Mouse (Mus musculus) ES-CJ7 (cell line): ENCODE results near the gene Lmbr1.
"Not testable (repeated sequence)": the region's sequence is repeated elsewhere in the genome, so short reads cannot be mapped to it uniquely, and the experiment has no call there.

Source experiments
- DNase-seq: peaks from one replicate; pipeline ENCODE4 v3.0.0; 2011; ENCODE audit warnings: low read depth, low spot score

The Lmbr1 gene

DNA sequence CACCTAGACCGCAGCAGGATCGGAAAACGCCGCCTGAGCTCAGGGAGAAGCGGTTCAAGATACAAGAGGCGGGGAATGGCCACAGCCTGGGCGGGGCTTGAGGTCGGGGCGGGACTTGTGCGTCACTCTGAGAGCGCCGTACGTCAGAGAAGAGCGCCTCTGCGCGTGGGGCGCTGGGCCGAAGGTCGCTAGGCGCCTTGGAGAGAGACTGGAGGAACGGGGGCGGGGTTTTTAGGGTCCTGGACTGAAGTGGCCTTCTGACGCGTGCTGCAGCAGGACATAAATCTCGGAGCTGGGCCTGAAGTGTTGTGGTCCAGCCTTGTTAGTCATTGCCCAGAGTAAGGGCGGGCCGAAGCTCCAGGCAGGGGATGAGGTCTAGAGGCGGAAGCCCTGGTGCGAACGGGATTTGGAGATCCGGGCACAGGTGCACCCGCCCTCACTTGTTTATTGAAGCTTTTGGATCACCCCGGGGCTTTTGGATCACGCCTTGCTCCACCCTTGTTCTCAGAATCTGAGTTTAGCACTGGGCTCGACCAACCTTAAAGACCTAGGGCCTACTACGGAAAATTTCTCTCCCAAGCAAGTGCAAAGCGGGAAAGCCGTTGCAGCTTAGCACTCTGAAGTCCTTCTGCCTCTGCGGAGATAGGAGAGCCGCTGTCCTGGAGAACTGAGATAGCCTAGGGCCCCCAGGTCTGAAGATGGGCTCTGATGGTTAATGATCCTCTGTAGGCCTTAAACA lies at the start of gene Lmbr1:
Gene Lmbr1 (minus strand): TSS at position 93 of the 739 bp plus-strand sequence.
- DNase-seq = peak; percentile 95

GRCm38 (mm10) chr5:29423330-29423729 lies 45.1 kb upstream of the Lmbr1 start:
- not testable (repeated sequence) for DNase-seq

DNA sequence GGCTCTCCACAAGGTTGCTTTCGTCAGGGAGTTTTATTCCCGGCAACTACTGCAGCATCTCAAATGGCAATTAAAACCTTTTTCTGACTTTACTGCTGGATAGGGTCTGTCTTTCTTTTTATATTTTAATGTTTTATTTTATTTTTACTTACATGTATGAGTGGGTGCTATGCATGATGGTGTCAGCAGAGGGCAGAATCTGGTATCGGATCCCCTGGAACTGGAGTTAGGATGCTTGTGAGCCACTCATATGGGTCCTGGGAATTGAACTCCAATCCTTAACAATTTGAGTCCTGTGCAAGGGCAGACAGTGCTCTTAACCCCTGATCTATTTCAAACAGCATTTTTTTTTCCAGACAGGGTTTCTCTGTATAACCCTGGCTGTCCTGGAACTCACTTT lies 34.9 kb upstream of the Lmbr1 start:
- peak; percentile 38 for DNase-seq

DNA sequence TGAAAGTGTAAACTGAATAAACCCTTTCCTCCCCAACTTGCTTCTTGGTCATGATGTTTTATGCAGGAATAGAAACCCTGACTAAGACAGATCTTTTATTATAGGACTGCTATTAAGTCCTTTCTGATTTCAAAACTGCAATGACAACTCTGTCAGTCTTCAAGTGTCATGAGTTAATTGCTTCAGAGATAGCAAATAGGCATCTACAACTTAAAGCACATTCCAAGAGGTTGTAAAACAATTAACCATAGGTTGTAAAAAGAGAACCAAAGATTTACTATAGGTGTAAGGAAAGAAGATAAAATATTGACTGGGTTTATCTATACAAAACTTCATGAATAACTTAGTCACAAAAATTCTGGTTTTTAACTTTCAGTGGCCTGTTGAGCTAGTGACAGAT lies 32.7 kb upstream of the Lmbr1 start:
- DNase-seq = no peak

- DNase-seq = no peak
These were observed 20.2 kb upstream of the Lmbr1 start for GRCm38 (mm10) chr5:29398427-29398826.

DNA sequence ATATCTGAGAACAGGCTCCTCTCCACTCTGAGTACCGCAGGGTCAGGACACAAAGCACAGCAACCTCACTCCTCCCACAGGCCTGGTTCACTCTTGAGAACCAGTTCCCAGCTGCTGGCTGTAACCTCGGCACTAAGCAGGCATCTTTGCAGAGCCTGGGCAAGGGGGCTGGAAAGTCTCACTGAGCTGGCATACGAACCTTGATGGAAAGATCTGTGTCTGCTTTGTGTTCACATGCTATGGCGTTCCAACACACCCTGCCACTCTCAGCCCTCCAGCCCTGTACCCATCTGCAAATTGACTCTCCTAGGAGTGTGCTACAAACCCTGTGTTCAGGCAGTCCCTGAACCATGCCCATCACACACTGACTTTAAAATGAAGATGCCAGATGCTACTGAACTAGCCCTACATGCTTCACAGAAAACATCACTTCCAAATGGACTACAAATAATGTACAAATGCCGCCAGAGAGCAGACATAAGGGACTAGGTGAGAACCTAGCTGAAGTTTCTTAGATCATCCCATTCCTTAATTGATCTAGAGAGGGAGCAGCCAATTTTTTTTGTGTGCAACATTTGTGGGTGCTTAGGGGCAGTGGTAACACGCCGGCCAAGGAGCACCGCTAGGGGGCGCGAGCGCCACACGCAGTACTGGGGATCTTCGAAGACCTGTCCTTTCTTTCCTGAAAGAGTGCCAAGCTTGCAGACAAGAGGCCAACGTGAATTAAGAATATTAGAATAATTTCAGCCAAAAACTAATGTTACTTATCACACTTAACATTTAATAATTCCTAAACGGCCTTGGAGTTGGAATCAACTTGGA lies 11.0 kb upstream of the Lmbr1 start:
- peak; percentile 68 for DNase-seq

- no peak for DNase-seq
These were observed 10.2 kb upstream of the Lmbr1 start for GRCm38 (mm10) chr5:29388181-29388943.

DNA sequence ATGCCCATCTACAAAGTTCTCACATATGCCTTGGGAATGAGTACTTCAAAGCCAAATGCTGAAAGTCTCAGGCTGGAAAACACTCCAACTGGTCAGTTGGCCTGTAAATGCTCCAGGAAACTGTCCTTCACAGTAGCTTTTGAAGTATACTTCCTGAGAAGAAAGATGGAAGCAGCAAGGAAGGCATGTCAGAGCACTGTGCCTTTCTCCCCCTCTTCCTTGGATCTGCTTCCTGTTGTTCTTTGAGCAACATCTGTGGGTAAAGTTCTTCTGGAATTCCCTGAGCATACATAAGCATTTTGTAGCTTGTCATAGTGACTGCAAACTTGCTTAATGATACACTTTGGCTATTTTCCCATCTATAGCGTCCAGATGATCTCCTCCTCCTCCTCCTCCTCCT lies 9.4 kb upstream of the Lmbr1 start:
- DNase-seq = no peak

- DNase-seq = peak; percentile 74
These were observed 4.6 kb upstream of the Lmbr1 start for GRCm38 (mm10) chr5:29382776-29383175.

DNA sequence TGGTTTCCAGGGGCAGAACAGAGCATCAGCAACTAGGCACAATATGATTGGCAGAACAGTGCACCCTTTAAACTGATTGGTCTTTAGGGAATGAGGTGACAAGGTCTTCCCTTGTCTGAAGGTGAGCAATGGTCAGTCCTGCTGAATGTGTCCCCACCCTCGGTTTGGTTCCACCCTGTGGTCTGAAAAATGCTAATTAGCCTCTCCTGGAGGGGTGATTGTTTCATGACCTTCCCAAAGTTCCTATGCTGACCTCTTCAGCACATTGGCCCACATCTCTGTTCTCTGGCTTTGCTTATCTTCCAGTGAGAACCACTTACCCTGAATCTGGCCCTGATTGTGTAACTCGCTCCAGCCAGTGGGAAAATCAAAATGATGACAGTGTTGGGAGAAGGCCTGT lies 1.9 kb upstream of the Lmbr1 start:
- DNase-seq = peak; percentile 85

DNA sequence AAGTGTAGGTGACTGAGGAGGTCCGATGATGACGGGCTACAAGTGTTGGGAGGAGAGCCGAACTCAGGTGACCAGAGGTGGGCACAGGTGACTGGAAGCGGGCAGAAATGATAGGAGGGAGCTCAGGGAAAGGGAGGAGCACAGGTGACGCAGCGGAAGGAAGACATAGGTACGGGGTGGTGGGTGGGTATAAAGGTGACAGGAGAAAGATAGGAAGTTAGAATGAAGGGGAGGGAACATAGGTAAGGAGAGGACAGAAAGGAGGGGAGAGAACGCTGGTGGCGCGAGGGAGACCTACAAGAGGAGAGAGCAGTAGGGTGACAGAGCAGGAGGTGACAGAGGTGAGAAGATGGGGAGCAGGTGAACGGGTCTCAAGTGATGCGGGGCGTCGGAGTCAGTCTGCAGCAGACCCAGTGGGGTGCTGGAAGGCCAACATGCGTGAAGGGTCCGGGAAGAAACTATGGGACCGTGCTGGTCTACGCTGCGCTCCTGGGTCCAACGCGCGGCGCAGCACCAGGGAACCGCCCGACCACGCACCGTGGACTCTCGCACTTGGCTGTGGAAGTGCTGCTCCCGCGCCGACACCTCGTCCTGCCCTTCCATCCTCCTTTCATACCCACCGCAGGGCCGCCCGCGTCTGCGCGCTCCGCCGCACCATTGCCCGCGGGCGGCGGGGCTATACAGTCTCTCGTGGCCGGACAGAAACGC lies 446 bp downstream of the Lmbr1 start:
- no peak for DNase-seq

DNA sequence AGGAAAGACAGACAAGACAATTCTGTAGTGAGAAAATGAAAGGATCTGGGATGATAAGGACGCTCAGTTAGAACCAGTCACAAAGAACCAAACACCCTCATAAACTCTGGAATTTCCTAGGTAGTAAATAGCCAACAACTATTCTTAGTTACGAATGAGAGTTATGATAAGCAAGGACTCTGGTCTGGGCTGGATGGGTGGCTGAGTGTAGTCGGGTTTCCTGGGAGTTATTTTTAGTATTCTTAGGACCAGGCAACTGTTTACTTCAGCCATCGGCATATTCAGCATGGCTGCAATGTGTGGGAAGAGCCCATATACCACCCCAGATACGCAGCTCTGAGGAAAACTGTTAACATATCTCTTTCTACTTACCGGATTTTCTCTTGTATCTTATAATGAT lies 14.7 kb downstream of the Lmbr1 start:
- no peak for DNase-seq

DNA sequence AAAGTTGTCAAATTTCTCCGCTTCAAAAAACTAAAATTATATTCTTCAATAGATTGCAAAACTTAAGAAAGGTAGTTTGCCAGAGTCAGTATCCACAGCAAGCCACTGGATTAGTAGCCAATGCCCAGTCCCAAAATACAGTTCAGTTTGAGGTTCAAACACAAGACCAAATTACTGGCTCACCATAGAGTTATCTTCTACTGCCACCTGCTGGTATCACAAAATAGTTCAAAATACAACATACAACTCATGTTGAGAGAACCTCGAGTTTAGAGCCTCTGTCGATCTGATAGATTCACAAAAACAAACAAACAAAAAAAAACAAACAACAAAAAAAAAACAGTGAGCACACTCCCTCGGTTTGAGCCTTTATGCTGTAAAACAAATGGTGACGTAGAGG lies 42.4 kb downstream of the Lmbr1 start:
- peak; percentile 48 for DNase-seq

- DNase-seq = no peak
These were observed 55.7 kb downstream of the Lmbr1 start for GRCm38 (mm10) chr5:29322503-29322902.

DNA sequence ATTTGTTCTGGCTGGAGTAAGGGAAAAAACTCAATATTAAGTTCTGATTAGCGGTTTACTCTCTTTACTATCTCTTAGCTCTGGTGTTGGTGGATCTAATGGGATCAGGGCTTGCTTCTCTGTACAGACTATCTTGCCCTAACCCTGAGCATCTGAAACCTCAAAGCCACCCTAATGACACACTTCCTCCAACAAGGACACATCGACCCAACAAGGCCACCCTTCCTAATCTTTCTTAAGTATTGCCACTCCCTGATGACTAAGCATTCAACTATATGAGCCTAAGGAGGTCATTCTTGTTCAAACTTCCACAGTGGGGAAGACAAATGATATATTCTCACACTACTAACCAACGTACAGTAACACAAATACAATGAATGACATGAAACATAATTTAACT lies 69.0 kb downstream of the Lmbr1 start:
- DNase-seq = no peak

DNA sequence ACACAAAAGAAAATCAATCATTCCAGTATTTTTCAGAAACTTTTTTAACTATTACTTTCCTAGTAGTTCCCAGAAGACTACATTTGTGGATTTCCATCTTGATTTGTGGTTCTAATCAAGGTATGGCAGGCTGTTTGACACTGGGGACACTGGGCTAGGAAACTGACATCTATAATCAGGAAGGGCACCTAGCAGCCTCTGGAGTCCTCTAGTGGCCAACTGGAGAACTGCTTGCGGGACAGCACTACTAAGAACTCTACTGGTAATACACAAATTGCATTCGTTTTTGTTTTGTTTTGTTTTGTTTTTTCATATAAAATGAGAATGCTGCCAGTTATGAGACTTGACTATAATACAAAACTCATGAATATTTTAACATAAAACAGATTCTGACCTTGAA lies 85.0 kb downstream of the Lmbr1 start:
- peak; percentile 49 for DNase-seq

DNA sequence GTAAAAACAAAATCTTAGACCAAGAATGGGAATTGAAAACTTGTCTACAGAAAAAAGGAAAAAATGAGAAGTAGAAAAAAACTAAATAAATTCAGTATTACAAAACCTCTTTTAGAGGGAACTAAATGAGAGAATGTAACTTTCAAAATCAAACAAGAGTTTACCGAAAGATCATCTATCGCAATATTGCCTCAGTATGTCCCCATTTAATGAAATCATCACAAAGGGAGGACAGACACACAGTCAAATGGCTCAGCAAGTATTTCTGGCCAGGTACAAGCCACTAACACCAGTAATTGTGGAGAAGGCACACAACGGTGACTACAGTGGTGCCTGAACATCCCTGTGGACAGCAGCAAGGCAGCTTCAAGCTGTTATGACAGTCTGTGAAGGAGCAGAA lies 88.1 kb downstream of the Lmbr1 start:
- no peak for DNase-seq

DNA sequence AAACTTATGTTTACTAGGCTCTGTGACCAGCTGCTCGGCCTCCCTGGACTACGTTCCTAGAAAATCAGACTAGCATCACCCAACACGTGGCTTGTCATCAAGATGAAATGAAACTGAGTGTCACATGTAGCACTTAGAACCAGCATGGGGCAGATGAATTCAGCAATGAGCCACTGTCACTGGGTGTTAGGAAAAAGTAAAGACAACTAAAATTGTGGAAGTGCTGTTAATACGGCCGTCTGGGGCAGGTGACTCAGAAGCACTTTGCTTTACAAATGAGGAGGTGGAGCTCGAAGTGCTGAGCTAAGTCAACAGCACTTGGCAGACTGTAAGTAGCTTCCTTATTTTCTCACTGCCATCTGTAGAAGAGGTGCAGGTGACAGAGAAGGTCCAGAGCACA lies 88.5 kb downstream of the Lmbr1 start:
- no peak for DNase-seq

- no peak for DNase-seq
These were observed 97.1 kb downstream of the Lmbr1 start for GRCm38 (mm10) chr5:29281081-29281480.

GRCm38 (mm10) chr5:29274746-29275145 lies 103.4 kb downstream of the Lmbr1 start:
- DNase-seq = peak; percentile 21

GRCm38 (mm10) chr5:29273426-29273825 lies 104.8 kb downstream of the Lmbr1 start:
- no peak for DNase-seq

GRCm38 (mm10) chr5:29270879-29271278 lies 107.3 kb downstream of the Lmbr1 start:
- no peak for DNase-seq
